Mouse (Mus musculus): ENCODE results near the gene Olfr435. TPM values are rescaled to one million over a fixed set of nuclear protein-coding genes. Genes with fewer than 3 reads are reported as not detected.

The Olfr435 gene
- polyA plus RNA-seq (2012; fragmentation: generic; extraction: Trizol), result not detected

DNA sequence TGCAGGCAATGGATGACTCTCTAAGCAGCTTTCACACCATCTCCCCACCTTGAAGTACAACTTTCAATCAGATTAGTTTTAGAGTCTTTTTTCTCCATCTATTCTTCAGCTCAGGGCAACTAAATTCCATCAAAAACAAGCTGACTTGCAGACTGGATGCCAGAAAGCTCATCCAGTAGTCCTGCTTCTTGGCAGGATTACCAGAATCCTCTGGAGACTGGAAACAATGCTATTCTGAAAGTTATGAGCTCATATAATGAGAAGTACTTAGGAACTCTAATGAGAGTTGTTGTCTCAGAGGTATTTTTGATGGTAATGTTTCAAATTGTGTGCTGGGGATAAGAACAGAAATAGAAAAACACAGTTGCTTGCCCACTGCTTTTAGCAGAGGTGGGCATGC lies at the start of gene Olfr435:
TSS of gene Olfr435 (plus strand) at position 366 of the 400 bp plus-strand sequence.

DNA sequence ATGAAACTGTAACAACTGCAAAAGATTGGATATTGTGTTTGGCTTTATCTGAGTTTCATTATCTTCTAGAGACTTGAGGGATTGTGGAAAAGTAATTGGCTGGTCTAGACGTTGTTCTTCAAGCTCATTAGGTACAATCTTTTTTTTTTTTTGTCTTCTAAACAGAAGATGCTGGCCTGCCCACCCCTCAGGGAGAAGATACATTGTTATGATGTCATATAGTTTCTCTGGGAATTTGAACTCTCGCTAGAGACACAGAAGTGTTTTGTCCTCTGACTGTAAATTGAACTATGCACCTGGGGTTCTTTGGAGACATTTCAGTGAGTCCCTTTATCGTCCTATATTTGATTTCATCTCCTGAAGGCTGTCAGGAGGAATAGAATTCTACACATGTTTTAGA lies 34.0 kb upstream of the Olfr435 start, which contains the start of gene Olfr437:
TSS of gene Olfr437 (plus strand) at position 301 of the 400 bp plus-strand sequence.

DNA sequence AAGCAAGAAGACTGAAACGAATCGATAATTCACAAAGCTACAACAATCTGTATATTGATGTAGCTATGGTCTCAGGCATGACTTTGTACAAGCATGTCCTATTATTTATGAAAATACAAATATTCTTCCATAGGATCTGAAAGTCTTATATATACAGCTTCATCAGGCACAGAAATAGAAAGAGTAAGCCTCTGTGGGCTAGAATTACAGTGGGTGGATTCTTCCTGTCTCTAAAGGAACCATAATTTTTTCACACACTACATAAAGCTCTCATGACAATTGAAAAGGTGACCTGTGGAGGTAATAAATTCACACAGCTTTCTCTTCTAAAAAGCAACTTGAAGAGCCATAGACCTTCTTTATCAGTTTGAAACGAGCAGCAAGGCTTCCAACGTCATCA lies 25.1 kb upstream of the Olfr435 start, which contains the start of gene Olfr13:
TSS of gene Olfr13 (plus strand) at position 301 of the 400 bp plus-strand sequence.

DNA sequence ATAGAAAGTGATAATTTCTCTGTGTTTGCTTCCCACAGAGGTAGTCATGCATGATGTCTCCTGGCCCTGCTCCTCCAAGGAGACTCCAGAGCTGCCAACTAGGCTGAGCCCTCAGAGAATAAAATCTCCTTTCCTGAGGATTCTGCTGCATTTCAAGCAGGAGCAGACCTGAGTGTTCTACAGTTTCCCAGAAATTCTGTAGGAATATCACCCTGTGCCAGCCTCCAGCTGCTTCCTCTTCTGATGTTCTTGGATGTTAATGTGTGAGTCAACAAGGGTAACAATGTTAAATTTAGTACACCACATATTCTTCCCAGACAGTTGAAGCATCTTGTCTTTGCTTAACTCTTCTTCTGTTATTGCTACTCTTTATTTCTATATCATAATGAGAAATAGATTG lies 15.9 kb downstream of the Olfr435 start, which contains the start of gene Olfr434:
TSS of gene Olfr434 (plus strand) at position 149 of the 400 bp plus-strand sequence.

DNA sequence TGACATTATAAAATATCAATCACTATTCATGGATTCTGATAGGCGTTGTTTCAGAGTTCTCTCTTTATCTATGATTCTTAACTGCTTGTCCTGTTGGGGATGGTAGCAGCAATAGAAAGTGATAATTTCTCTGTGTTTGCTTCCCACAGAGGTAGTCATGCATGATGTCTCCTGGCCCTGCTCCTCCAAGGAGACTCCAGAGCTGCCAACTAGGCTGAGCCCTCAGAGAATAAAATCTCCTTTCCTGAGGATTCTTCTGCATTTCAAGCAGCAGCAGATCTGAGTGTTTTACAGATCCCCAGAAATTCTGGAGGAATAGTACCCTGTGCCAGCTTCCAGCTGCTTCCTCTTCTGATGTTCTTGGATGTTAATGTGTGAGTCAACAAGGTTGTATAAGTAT lies 34.3 kb downstream of the Olfr435 start, which contains the start of gene Olfr47:
TSS of gene Olfr47 (plus strand) at position 275 of the 400 bp plus-strand sequence.

Other genes starting within 250 kb of the Olfr435 start
- not detected for gene Olfr444, start 248.1 kb upstream of the Olfr435 start, polyA plus RNA-seq (2012; fragmentation: generic; extraction: Trizol)
- gene Olfr441, start 90.8 kb upstream of the Olfr435 start, polyA plus RNA-seq (2012; fragmentation: generic; extraction: Trizol), result not detected
- gene Olfr237-ps1, start 50.6 kb upstream of the Olfr435 start, polyA plus RNA-seq (2012; fragmentation: generic; extraction: Trizol), result not detected
- gene Olfr437, start 33.9 kb upstream of the Olfr435 start, polyA plus RNA-seq (2012; fragmentation: generic; extraction: Trizol), result not detected
- not detected for gene Olfr13, start 25.0 kb upstream of the Olfr435 start, polyA plus RNA-seq (2012; fragmentation: generic; extraction: Trizol)
- not detected for gene Olfr434, start 15.9 kb downstream of the Olfr435 start, polyA plus RNA-seq (2012; fragmentation: generic; extraction: Trizol)
- gene Olfr47, start 34.4 kb downstream of the Olfr435 start, polyA plus RNA-seq (2012; fragmentation: generic; extraction: Trizol), result not detected
- gene Arhgef5, start 68.4 kb downstream of the Olfr435 start, polyA plus RNA-seq (2012; fragmentation: generic; extraction: Trizol), result under 1 TPM; 0.11 to 0.48 TPM
- gene Nobox, start 112.4 kb downstream of the Olfr435 start, polyA plus RNA-seq (2012; fragmentation: generic; extraction: Trizol), result not detected